Mouse (Mus musculus) midbrain, embryonic 16.5 days (tissue): Measurements from ENCODE around the gene Prg3. TPM values are rescaled to one million over a fixed set of nuclear protein-coding genes. Genes with fewer than 3 reads are reported as not detected.

Experiments used
- polyA plus RNA-seq: library from polyadenylated mRNA; unstranded; fragments of >200 nt; fragmentation: Nextera tagmentation; extraction: Ambion mirVana; gene quantifications from 2 replicates; pipeline ENCODE4 v1.2.1, GENCODE M21; 2015

Prg3 gene
- polyA plus RNA-seq, 1 experiment from 2014 or later: not detected

Other genes with a start within 250 kb of the Prg3 start
- gene Gm19426, start 244.6 kb upstream of the Prg3 start, polyA plus RNA-seq: 4.3 and 4.8 TPM in 2 replicates
- gene Serping1, start 212.8 kb upstream of the Prg3 start, polyA plus RNA-seq: 28.3 and 29.0 TPM in 2 replicates
- gene Ube2l6, start 189.4 kb upstream of the Prg3 start, polyA plus RNA-seq: 22.9 and 23.4 TPM in 2 replicates
- not detected in 2 replicates for gene Smtnl1, start 165.6 kb upstream of the Prg3 start, polyA plus RNA-seq
- gene Timm10, start 161.2 kb upstream of the Prg3 start, polyA plus RNA-seq: 69.8 and 75.2 TPM in 2 replicates
- gene Slc43a1, start 149.4 kb upstream of the Prg3 start, polyA plus RNA-seq: 0.73 and 0.91 TPM in 2 replicates
- gene Rtn4rl2, start 101.5 kb upstream of the Prg3 start, polyA plus RNA-seq: 3.9 TPM in 2 replicates
- gene Slc43a3, start 51.6 kb upstream of the Prg3 start, polyA plus RNA-seq: 2.8 and 3.1 TPM in 2 replicates
- not detected in 2 replicates for gene Prg2, start 7.8 kb upstream of the Prg3 start, polyA plus RNA-seq
- 162 and 170 TPM in 2 replicates for gene Ssrp1, start 49.0 kb downstream of the Prg3 start, polyA plus RNA-seq
- 1.4 and 2.1 TPM in 2 replicates for gene P2rx3, start 49.2 kb downstream of the Prg3 start, polyA plus RNA-seq
- 23.0 and 27.4 TPM in 2 replicates for gene Tnks1bp1, start 59.8 kb downstream of the Prg3 start, polyA plus RNA-seq
- 24.8 and 26.3 TPM in 2 replicates for gene Aplnr, start 148.0 kb downstream of the Prg3 start, polyA plus RNA-seq
- 15.2 and 15.8 TPM in 2 replicates for gene Lrrc55, start 209.0 kb downstream of the Prg3 start, polyA plus RNA-seq